Mouse (Mus musculus) CD4-positive, CD25-positive, alpha-beta regulatory T cell, adult 4 months (primary cell): ENCODE data around the gene Osbpl3. TPM values are rescaled to one million over a fixed set of nuclear protein-coding genes. Genes with fewer than 3 reads are reported as not detected.

Source experiments
- ATAC-seq: one replicate; pipeline ENCODE4 v1.8.0; 2017
- polyA plus RNA-seq, 2 experiments: library from polyadenylated mRNA; unstranded; fragments of 100-300 nt; shearing (Covaris generic); gene quantifications; one replicate each; pipeline ENCODE4 v1.2.1; 2017

Osbpl3 gene
- polyA plus RNA-seq, 2 experiments from 2014 or later: 37.2 to 48.1 TPM

GRCm38 (mm10) chr6:50400234-50400633 is 55.8 kb downstream of the Osbpl3 start:
- ATAC-seq: no peak

- ATAC-seq: no peak
Observed at GRCm38 (mm10) chr6:50399427-50400195, 56.4 kb downstream of the Osbpl3 start.

GRCm38 (mm10) chr6:50398324-50398723 is 57.7 kb downstream of the Osbpl3 start:
- no peak for ATAC-seq

GRCm38 (mm10) chr6:50397116-50397515 is 58.9 kb downstream of the Osbpl3 start:
- ATAC-seq: no peak

- ATAC-seq: no peak
Observed at GRCm38 (mm10) chr6:50395641-50396312, 60.2 kb downstream of the Osbpl3 start.

GRCm38 (mm10) chr6:50394432-50394831 is 61.6 kb downstream of the Osbpl3 start:
- peak; percentile 1 for ATAC-seq

GRCm38 (mm10) chr6:50393960-50394359 is 62.0 kb downstream of the Osbpl3 start:
- peak; percentile 84 for ATAC-seq

- ATAC-seq: no peak
Observed at GRCm38 (mm10) chr6:50391951-50392350, 64.0 kb downstream of the Osbpl3 start.

- peak; percentile 60 for ATAC-seq
Observed at GRCm38 (mm10) chr6:50390313-50390712, 65.7 kb downstream of the Osbpl3 start.

- peak; percentile 15 for ATAC-seq
Observed at GRCm38 (mm10) chr6:50387629-50388028, 68.4 kb downstream of the Osbpl3 start.

GRCm38 (mm10) chr6:50386497-50386896 is 69.5 kb downstream of the Osbpl3 start:
- ATAC-seq: no peak

- ATAC-seq: no peak
Observed at GRCm38 (mm10) chr6:50385451-50386013, 70.5 kb downstream of the Osbpl3 start.

- ATAC-seq: no peak
Observed at GRCm38 (mm10) chr6:50382711-50383110, 73.3 kb downstream of the Osbpl3 start.

GRCm38 (mm10) chr6:50382196-50382595 is 73.8 kb downstream of the Osbpl3 start:
- ATAC-seq: peak; percentile 5

GRCm38 (mm10) chr6:50381504-50382091 is 74.4 kb downstream of the Osbpl3 start:
- peak; percentile 64 for ATAC-seq

GRCm38 (mm10) chr6:50379740-50380139 is 76.3 kb downstream of the Osbpl3 start:
- ATAC-seq: no peak

GRCm38 (mm10) chr6:50379136-50379535 is 76.9 kb downstream of the Osbpl3 start:
- no peak for ATAC-seq

GRCm38 (mm10) chr6:50377742-50378720 is 78.0 kb downstream of the Osbpl3 start:
- peak; percentile 72 for ATAC-seq

- no peak for ATAC-seq
Observed at GRCm38 (mm10) chr6:50376684-50377083, 79.3 kb downstream of the Osbpl3 start.

- ATAC-seq: peak; percentile 61
Observed at GRCm38 (mm10) chr6:50372516-50373424, 83.2 kb downstream of the Osbpl3 start.
